ENCODE assay signal across 27 mouse cellular contexts in the genomic region with DNA sequence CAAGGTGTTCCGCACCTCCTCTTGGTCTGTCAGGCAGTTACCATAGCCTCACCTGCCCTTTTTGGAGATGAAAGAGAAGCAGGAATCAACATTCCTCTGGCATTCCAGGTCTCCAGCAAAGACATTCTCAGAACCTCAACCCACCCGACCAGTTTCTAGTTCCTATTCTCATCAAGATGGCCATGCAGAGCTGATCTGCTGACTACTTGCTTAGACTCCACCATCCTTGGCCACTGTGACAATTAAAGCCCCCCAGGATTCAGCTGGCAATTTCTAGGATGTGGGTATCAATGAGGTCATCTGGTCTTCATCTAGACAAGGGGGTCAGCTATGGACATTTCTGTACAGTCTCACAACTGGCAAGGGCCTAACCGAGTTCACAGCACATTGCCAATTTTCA. TPM values are rescaled to one million over a fixed set of nuclear protein-coding genes. Genes with fewer than 3 reads are reported as not detected.
"Had no signal": no experiment of that assay in that cellular context is flagged by ENCODE, and none has a peak within 500 bp of the region (broad histone marks: within the 10 kb centered on the region; RNA-seq: fewer than 3 reads in every experiment).

No protein-coding gene starts in this region.

- DNase-seq: forebrain, postnatal 0 days; gastrocnemius, postnatal 14 days; gastrocnemius, postnatal 36 days; heart, adult 18-20 months; heart, postnatal 14 days; heart, postnatal 36 days; kidney, adult 11 months; kidney, adult 2 months; kidney, adult 9 months; kidney, postnatal 14 days; kidney, postnatal 36 days; layer of hippocampus, adult 9-11 months; layer of hippocampus, postnatal 36 days; left cerebral cortex, postnatal 4 days had no signal

- H3K9me3 ChIP-seq: forebrain, embryonic 15.5 days; heart, embryonic 13.5 days; heart, embryonic 15.5 days; hindbrain, embryonic 12.5 days; hindbrain, embryonic 15.5 days; intestine, embryonic 15.5 days; kidney, embryonic 15.5 days; limb, embryonic 13.5 days had no signal

- H3K27ac ChIP-seq: forebrain, embryonic 15.5 days; heart, embryonic 13.5 days; heart, embryonic 15.5 days; hindbrain, embryonic 12.5 days; hindbrain, embryonic 15.5 days; hindbrain, postnatal 0 days; intestine, embryonic 15.5 days; kidney, embryonic 15.5 days; kidney, postnatal 0 days; limb, embryonic 13.5 days; limb, embryonic 15.5 days had no signal

- H3K4me2 ChIP-seq: forebrain, embryonic 15.5 days; heart, embryonic 11.5 days; heart, embryonic 13.5 days; heart, embryonic 15.5 days; hindbrain, embryonic 12.5 days; hindbrain, embryonic 15.5 days; intestine, embryonic 15.5 days; kidney, embryonic 15.5 days; limb, embryonic 13.5 days; limb, embryonic 15.5 days had no signal

- H3K4me1 ChIP-seq: forebrain, embryonic 15.5 days; heart, embryonic 13.5 days; heart, embryonic 15.5 days; intestine, embryonic 15.5 days; kidney, embryonic 15.5 days; limb, embryonic 13.5 days; limb, embryonic 15.5 days had no signal

- H3K27me3 ChIP-seq: forebrain, embryonic 15.5 days; heart, embryonic 13.5 days; heart, embryonic 15.5 days; hindbrain, embryonic 12.5 days; hindbrain, embryonic 15.5 days; intestine, embryonic 15.5 days; kidney, embryonic 15.5 days; limb, embryonic 13.5 days; limb, embryonic 15.5 days had no signal

- H3K9ac ChIP-seq: forebrain, embryonic 15.5 days; forebrain, postnatal 0 days; heart, embryonic 13.5 days; heart, embryonic 15.5 days; hindbrain, embryonic 12.5 days; hindbrain, embryonic 15.5 days; intestine, embryonic 15.5 days; kidney, embryonic 15.5 days; limb, embryonic 13.5 days; limb, embryonic 15.5 days had no signal

- H3K36me3 ChIP-seq: forebrain, embryonic 15.5 days; heart, embryonic 13.5 days; heart, embryonic 15.5 days; hindbrain, embryonic 12.5 days; hindbrain, embryonic 15.5 days; intestine, embryonic 15.5 days; kidney, embryonic 15.5 days; limb, embryonic 13.5 days; limb, embryonic 15.5 days had no signal

- ATAC-seq: forebrain, embryonic 15.5 days; forebrain, postnatal 0 days; intestine, embryonic 15.5 days had no signal

- H3K4me3 ChIP-seq: forebrain, embryonic 15.5 days; heart, embryonic 13.5 days; heart, embryonic 15.5 days; hindbrain, embryonic 12.5 days; hindbrain, embryonic 15.5 days; intestine, embryonic 15.5 days; kidney, embryonic 15.5 days; limb, embryonic 13.5 days; limb, embryonic 15.5 days had no signal

RNA-seq across cellular contexts. Expression of a gene that starts 20.1 kb away (rescaled TPM):
- total RNA-seq: hematopoietic stem cell, adult 5-6 weeks had no signal
